Mouse (Mus musculus): Measurements from ENCODE around the gene Srgap2. TPM values are rescaled to one million over a fixed set of nuclear protein-coding genes. Genes with fewer than 3 reads are reported as not detected.

Gene Srgap2
- total and polyA plus RNA-seq, 2 experiments from 2014 or later = 5.9 to 18.1 TPM

DNA sequence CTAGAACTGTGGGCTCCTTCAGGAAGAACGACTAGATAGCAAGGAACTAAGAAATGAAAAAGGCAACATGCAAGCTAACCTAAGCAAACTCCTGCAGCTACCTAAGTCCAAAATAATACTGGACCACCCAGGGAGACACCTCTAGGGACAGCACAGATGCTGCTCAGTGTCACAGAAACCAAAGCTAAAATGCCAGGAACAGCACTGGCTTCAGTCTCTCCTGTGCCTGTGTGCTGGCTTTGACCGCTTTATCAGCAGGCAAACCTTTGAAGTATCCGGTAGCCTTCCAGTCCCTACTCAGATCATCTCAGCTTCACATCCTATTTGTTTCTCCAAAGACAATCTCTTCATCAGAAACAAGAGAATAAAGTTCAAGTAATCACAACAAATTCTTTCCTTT is 123.6 kb downstream of the Srgap2 start:
- WGBS = 52% methylated on average over 3 of the region's 3 CpGs
- no peak overlapping the region for H3K4me3 ChIP-seq (ENCODE audit: low read depth, low read length)
- H3K36me3 ChIP-seq (replicated peaks; ENCODE audit: control insufficient read depth, insufficient read depth, low read length) = no peaks in the 10 kb centered on the region
- H3K27ac ChIP-seq (ENCODE audit: low read depth) = no peak overlapping the region
- ATAC-seq (ENCODE audit: insufficient read depth, low read depth) (no peak), DNase-seq (ENCODE audit: low spot score) (no peak)
- TF ChIP-seq EP300 (IDR thresholded peaks at IDR 0.05; ENCODE audit: low read depth) = no peak
- no peak for TF ChIP-seq CTCF (IDR thresholded peaks at IDR 0.05; ENCODE audit: low read depth)
- H3K9me3 ChIP-seq (replicated peaks; ENCODE audit: control insufficient read depth, low read length) = no peaks in the 10 kb centered on the region
- H3K4me1 ChIP-seq (ENCODE audit: control insufficient read depth, insufficient read depth) = no peaks in the 10 kb centered on the region; the same call in 1 of the 2 replicates
- H3K9ac ChIP-seq (replicated peaks; ENCODE audit: low read depth, low read length) = no peak overlapping the region
- H3K4me2 ChIP-seq (ENCODE audit: low read depth, low read length) = no peak overlapping the region
- H3K27me3 ChIP-seq (ENCODE audit: control insufficient read depth, insufficient read depth, low read length) = no peaks in the 10 kb centered on the region

DNA sequence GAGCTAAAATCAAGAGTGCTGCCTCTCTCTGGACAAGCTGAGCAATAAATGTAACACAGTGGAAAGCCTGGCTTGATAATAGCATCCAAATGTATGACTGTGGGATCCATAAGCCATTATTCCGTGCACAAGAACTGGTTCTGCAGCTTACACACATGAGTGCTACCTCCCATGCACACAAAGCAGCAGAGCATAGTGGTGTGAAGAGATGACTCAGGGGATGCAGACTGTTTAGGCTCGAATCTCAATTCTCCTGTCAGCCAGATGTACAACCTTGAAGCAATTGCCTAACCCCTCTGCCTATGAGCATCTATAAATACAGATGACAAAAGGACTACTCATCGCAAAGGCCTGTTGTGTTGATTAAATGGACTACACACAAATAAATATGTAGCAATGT is 126.3 kb downstream of the Srgap2 start:
- Histone ChIP-seq H3K27me3 (ENCODE audit: control insufficient read depth, insufficient read depth, low read length) (no peaks in the 10 kb centered on the region), H3K4me1 (ENCODE audit: control insufficient read depth, insufficient read depth) (no peaks in the 10 kb centered on the region), H3K9ac (replicated peaks; ENCODE audit: low read depth, low read length) (no peak overlapping the region), H3K36me3 (replicated peaks; ENCODE audit: control insufficient read depth, insufficient read depth, low read length) (no peaks in the 10 kb centered on the region), H3K27ac (ENCODE audit: low read depth) (no peak overlapping the region), H3K4me2 (ENCODE audit: low read depth, low read length) (no peak overlapping the region), H3K4me3 (ENCODE audit: low read depth, low read length) (no peak overlapping the region), H3K9me3 (replicated peaks; ENCODE audit: control insufficient read depth, low read length) (no peaks in the 10 kb centered on the region)
- 80% methylated on average over 3 of the region's 3 CpGs for WGBS
- DNase-seq (ENCODE audit: low spot score) (no peak), ATAC-seq (ENCODE audit: insufficient read depth, low read depth) (no peak)
- no peak for TF ChIP-seq CTCF (IDR thresholded peaks at IDR 0.05; ENCODE audit: low read depth)
- TF ChIP-seq EP300 (IDR thresholded peaks at IDR 0.05; ENCODE audit: low read depth) = no peak

DNA sequence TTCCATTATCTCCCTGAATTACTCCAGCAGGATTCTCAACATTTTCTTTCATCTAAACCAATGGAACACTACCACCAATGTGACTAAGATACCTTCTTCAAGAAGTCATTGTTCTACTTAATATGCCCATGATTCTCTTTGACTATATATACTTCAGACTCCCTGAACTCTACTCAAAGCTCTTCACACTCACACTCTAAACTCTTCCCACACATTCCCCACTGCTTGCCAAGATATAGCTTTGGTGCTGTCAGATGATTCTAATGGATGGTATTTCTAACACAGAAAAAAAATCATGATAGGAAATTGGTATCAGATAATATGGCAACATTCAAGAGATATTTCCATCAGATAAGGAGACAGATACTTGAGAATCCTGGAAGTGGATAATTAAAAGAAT is 129.0 kb downstream of the Srgap2 start:
- ATAC-seq (ENCODE audit: insufficient read depth, low read depth) (no peak), DNase-seq (ENCODE audit: low spot score) (no peak)
- H3K4me1 ChIP-seq (ENCODE audit: control insufficient read depth, insufficient read depth) = no peaks in the 10 kb centered on the region
- no peak overlapping the region for H3K27ac ChIP-seq (ENCODE audit: low read depth)
- no peak overlapping the region for H3K4me2 ChIP-seq (ENCODE audit: low read depth, low read length)
- H3K9ac ChIP-seq (replicated peaks; ENCODE audit: low read depth, low read length) = no peak overlapping the region
- no peak overlapping the region for H3K4me3 ChIP-seq (ENCODE audit: low read depth, low read length)
- TF ChIP-seq EP300 (IDR thresholded peaks at IDR 0.05; ENCODE audit: low read depth) (no peak), CTCF (IDR thresholded peaks at IDR 0.05; ENCODE audit: low read depth) (no peak)
- no peaks in the 10 kb centered on the region for H3K27me3 ChIP-seq (ENCODE audit: control insufficient read depth, insufficient read depth, low read length)
- no peaks in the 10 kb centered on the region; the same call in 1 of the 2 replicates for H3K36me3 ChIP-seq (replicated peaks; ENCODE audit: control insufficient read depth, insufficient read depth, low read length)
- H3K9me3 ChIP-seq (replicated peaks; ENCODE audit: control insufficient read depth, low read length) = no peaks in the 10 kb centered on the region

DNA sequence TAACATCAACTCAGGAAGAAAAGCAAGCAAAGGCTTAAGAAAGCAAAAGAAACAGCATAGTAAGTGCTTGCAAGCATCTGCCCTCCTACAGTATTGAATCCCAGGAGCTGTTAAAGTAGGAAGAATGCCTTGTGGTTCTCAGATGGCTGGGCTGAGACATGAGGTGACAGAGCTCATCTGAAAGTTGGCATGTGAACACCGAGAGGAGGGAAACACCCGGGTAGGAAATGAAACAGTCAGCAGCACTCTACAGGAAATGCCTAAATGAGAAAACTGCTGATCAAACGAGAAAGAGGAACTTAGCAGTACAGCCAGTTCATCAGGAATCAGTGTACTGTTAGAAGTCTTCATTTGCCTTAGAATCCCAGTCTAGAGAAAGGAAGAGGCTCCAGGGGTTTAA is 142.7 kb downstream of the Srgap2 start:
- ATAC-seq (ENCODE audit: insufficient read depth, low read depth) (no peak), DNase-seq (ENCODE audit: low spot score) (peak; percentile 23)
- H3K4me1 ChIP-seq (ENCODE audit: control insufficient read depth, insufficient read depth) = peaks cover 26% of the 10 kb centered on the region
- WGBS = 18% methylated on average over 3 of the region's 3 CpGs
- TF ChIP-seq CTCF (IDR thresholded peaks at IDR 0.05; ENCODE audit: low read depth) = no peak
- TF ChIP-seq EP300 (IDR thresholded peaks at IDR 0.05; ENCODE audit: low read depth) = no peak
- no peaks in the 10 kb centered on the region for H3K36me3 ChIP-seq (replicated peaks; ENCODE audit: control insufficient read depth, insufficient read depth, low read length)
- no peak overlapping the region for H3K4me3 ChIP-seq (ENCODE audit: low read depth, low read length)
- H3K4me2 ChIP-seq (ENCODE audit: low read depth, low read length) = no peak overlapping the region; the same call in 1 of the 2 replicates
- no peak overlapping the region for H3K9ac ChIP-seq (replicated peaks; ENCODE audit: low read depth, low read length)
- peak overlapping the region; percentile 19; the same call in 1 of the 2 replicates for H3K27ac ChIP-seq (ENCODE audit: low read depth)
- H3K27me3 ChIP-seq (ENCODE audit: control insufficient read depth, insufficient read depth, low read length) = no peaks in the 10 kb centered on the region
- H3K9me3 ChIP-seq (replicated peaks; ENCODE audit: control insufficient read depth, low read length) = no peaks in the 10 kb centered on the region

DNA sequence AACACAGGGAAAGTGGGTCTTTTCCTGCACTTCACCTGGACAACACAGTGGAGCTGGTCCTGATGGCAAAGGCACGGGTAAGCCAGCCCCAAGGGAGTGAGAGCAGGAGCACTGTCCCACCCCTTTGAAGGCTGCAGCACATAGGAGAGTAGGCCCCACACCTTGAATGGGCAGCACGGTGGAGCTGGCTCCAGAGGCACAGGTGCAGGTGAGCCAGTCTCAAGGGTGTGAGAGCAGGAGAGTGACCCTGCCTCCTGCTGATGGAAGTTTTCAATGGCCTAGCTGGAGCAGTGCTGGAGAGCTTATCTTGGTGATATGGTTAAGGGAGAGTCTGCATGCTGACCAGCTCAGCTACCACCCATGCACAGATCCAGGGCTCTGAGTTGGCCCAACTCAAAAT is 145.0 kb downstream of the Srgap2 start:
- TF ChIP-seq CTCF (IDR thresholded peaks at IDR 0.05; ENCODE audit: low read depth) = no peak
- no peak for TF ChIP-seq EP300 (IDR thresholded peaks at IDR 0.05; ENCODE audit: low read depth)
- Histone ChIP-seq H3K36me3 (replicated peaks; ENCODE audit: control insufficient read depth, insufficient read depth, low read length) (no peaks in the 10 kb centered on the region), H3K9ac (replicated peaks; ENCODE audit: low read depth, low read length) (no peak overlapping the region), H3K4me3 (ENCODE audit: low read depth, low read length) (no peak overlapping the region), H3K4me2 (ENCODE audit: low read depth, low read length) (no peak overlapping the region), H3K27ac (ENCODE audit: low read depth) (no peak overlapping the region), H3K9me3 (replicated peaks; ENCODE audit: control insufficient read depth, low read length) (no peaks in the 10 kb centered on the region), H3K27me3 (ENCODE audit: control insufficient read depth, insufficient read depth, low read length) (no peaks in the 10 kb centered on the region), H3K4me1 (ENCODE audit: control insufficient read depth, insufficient read depth) (peaks cover 34% of the 10 kb centered on the region)
- no peak for ATAC-seq (ENCODE audit: insufficient read depth, low read depth)
- DNase-seq (ENCODE audit: low spot score) = no peak
- WGBS = 56% methylated on average over 2 of the region's 2 CpGs

DNA sequence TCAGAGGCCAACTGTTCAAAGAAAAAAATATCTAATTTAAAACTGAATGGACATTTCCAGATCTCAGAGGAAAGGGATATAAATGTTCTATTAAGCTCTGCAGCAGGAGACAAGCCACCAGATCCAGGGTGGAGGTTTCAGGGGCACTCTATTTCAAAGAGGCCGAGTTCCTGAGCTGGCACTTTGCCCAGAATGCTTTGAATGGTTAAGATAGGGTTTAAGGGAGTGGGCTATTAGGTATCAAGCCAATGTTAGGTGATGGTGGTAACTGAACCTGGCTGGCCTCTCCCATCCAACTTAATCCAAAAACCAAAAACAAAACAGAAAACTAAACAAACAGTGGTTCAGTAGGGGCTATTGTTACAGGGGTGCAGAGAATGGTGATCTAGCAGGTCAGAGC is 146.9 kb downstream of the Srgap2 start:
- H3K27ac ChIP-seq (ENCODE audit: low read depth) = 0 out of 2 replicates have a peak overlapping the region, but pooled peaks have one; percentile 78
- TF ChIP-seq EP300 (IDR thresholded peaks at IDR 0.05; ENCODE audit: low read depth) = no peak
- TF ChIP-seq CTCF (IDR thresholded peaks at IDR 0.05; ENCODE audit: low read depth) = no peak
- H3K4me2 ChIP-seq (ENCODE audit: low read depth, low read length) = no peak overlapping the region
- H3K4me1 ChIP-seq (ENCODE audit: control insufficient read depth, insufficient read depth) = peaks cover 34% of the 10 kb centered on the region
- ATAC-seq (ENCODE audit: insufficient read depth, low read depth) (0 out of 2 replicates have a peak, but pooled peaks have one; percentile 20), DNase-seq (ENCODE audit: low spot score) (no peak)
- WGBS = 0% methylated on average over 1 of the region's 1 CpGs
- H3K9ac ChIP-seq (replicated peaks; ENCODE audit: low read depth, low read length) = no peak overlapping the region
- no peaks in the 10 kb centered on the region for H3K27me3 ChIP-seq (ENCODE audit: control insufficient read depth, insufficient read depth, low read length)
- H3K4me3 ChIP-seq (ENCODE audit: low read depth, low read length) = no peak overlapping the region
- H3K36me3 ChIP-seq (replicated peaks; ENCODE audit: control insufficient read depth, insufficient read depth, low read length) = no peaks in the 10 kb centered on the region
- no peaks in the 10 kb centered on the region for H3K9me3 ChIP-seq (replicated peaks; ENCODE audit: control insufficient read depth, low read length)
